8 mouse cellular contexts compared by ENCODE assay signal in the genomic region with DNA sequence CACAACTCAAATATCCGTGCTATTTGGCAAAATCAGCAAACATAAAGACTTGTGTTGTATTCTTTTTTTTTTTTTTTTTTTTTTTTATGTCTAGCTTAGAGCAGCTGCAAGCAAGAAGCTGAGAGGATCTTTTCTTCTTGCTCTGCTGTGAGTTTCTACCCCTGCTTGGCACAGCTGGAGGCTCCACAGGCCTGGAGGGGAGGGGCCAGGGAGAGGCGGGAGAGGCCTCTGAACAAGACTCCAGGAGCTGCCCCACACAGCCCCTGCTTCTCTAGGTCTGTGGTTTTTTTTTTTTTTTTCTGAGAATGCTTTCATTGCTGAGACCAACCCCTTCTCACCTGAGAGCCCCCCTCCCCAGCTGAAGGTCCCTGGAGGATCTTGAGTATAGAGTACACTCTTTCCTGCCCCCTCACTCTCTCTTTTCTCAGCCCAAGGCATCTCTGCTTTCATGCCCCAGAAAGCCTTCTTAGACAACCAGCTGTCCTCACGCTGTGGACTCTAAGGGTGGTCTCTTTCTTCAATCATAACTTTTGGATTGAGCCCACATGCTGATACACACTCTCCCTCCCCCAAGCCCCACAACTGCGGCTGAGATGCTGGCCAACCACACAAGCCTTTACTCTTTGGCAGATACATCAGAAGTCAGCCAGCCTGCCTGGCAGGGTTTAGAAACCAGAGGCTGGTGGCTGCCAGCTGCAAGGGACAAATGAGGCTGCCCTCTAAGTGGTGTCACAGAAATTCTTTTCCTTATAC.
DNase-seq lines count a peak whose midpoint lies in the region; ATAC-seq and TF ChIP-seq lines count a peak whose summit lies in the region.

No protein-coding gene starts in this region.

- H3K27me3 ChIP-seq in hindbrain, embryonic 13.5 days: no peaks in the 10 kb centered on the region
- no peaks in the 10 kb centered on the region for H3K27me3 ChIP-seq in midbrain, postnatal 0 days (ENCODE audit: insufficient read depth, low read length)

- peak; percentile 69; the same call in 1 of the 2 replicates for ATAC-seq in hindbrain, embryonic 13.5 days (ENCODE audit: low FRiP score)
- ATAC-seq in midbrain, postnatal 0 days (ENCODE audit: low FRiP score): peak; percentile 55
- no peak for ATAC-seq in erythroblast, adult 5-6 weeks (replicated peaks; ENCODE audit: low FRiP score, poor library complexity, severe bottlenecking)

- no peak overlapping the region for H3K9ac ChIP-seq in hindbrain, embryonic 13.5 days
- no peak overlapping the region for H3K9ac ChIP-seq in midbrain, postnatal 0 days (replicated peaks; ENCODE audit: low read length, poor library complexity, severe bottlenecking)

- H3K36me3 ChIP-seq in hindbrain, embryonic 13.5 days: no peaks in the 10 kb centered on the region
- no peaks in the 10 kb centered on the region for H3K36me3 ChIP-seq in midbrain, postnatal 0 days (ENCODE audit: insufficient read depth, low read length)

- 15% methylated on average over 4 of the region's 4 CpGs for WGBS in hindbrain, embryonic 13.5 days
- 12% methylated on average over 4 of the region's 4 CpGs for WGBS in midbrain, postnatal 0 days

- no peak overlapping the region for H3K4me3 ChIP-seq in layer of hippocampus, adult 2 months
- no peak overlapping the region for H3K4me3 ChIP-seq in hindbrain, embryonic 13.5 days
- no peak overlapping the region for H3K4me3 ChIP-seq in midbrain, postnatal 0 days (ENCODE audit: low read depth, low read length)

- H3K27ac ChIP-seq in layer of hippocampus, adult 2 months: peak overlapping the region; percentile 63; the same call in 1 of the 2 replicates
- H3K27ac ChIP-seq in hindbrain, embryonic 13.5 days: no peak overlapping the region
- H3K27ac ChIP-seq in midbrain, postnatal 0 days (ENCODE audit: low read depth, low read length): no peak overlapping the region

- H3K4me1 ChIP-seq in hindbrain, embryonic 13.5 days (replicated peaks): peaks cover 13% of the 10 kb centered on the region
- no peaks in the 10 kb centered on the region for H3K4me1 ChIP-seq in midbrain, postnatal 0 days (ENCODE audit: insufficient read depth, low read length)

- DNase-seq in layer of hippocampus, adult 2 months (ENCODE audit: low spot score in 2 of 2): peak; percentile 18 to 23
- no peak for DNase-seq in layer of hippocampus, postnatal 25 days (ENCODE audit: extremely low spot score in 1 of 2, low spot score in 1 of 2)
- peak; percentile 54 for DNase-seq in embryo, embryonic 11 days
- peak; percentile 66 for DNase-seq in midbrain, postnatal 0 days (ENCODE audit: low spot score)
- DNase-seq in ovary, adult 18-20 months (ENCODE audit: low spot score): no peak
- DNase-seq in adrenal gland, postnatal 25 days: no peak

- TF ChIP-seq CTCF in layer of hippocampus, adult 2 months (conservative IDR thresholded peaks at IDR 0.05): no peak
- TF ChIP-seq CTCF in midbrain, postnatal 0 days (IDR thresholded peaks at IDR 0.05): no peak

- H3K4me2 ChIP-seq in hindbrain, embryonic 13.5 days: no peak overlapping the region
- H3K4me2 ChIP-seq in midbrain, postnatal 0 days (ENCODE audit: low read depth, low read length, poor library complexity, severe bottlenecking): no peak overlapping the region

- H3K9me3 ChIP-seq in hindbrain, embryonic 13.5 days: no peaks in the 10 kb centered on the region
- H3K9me3 ChIP-seq in midbrain, postnatal 0 days (ENCODE audit: low read length): no peaks in the 10 kb centered on the region

Comparison
In these comparisons a context has a peak if more than half of its experiments do, and no peak if none do; other contexts are left out.
1. DNase-seq: peak in layer of hippocampus, adult 2 months (2 of 2), embryo, embryonic 11 days (single experiment) and midbrain, postnatal 0 days (single experiment); none in layer of hippocampus, postnatal 25 days (0 of 2), ovary, adult 18-20 months (single experiment) and adrenal gland, postnatal 25 days (single experiment).